Mouse (Mus musculus) thymus, adult 2 months (tissue): ENCODE data around the gene Vps18. TPM values are rescaled to one million over a fixed set of nuclear protein-coding genes. Genes with fewer than 3 reads are reported as not detected.
A peak's percentile ranks its signal among the peaks of the same experiment; 100 is the strongest.

ENCODE experiments used
- DNase-seq: peaks from one replicate; pipeline ENCODE4 v3.0.0; 2021
- H3K27ac ChIP-seq: fragments of 200-500 bp; 2 replicates; pipeline ENCODE4 v1.5.1; 2012; ENCODE audit warnings: low read length, control low read depth; ENCODE audit not compliant: control insufficient read depth, insufficient read depth
- H3K27me3 ChIP-seq: fragments of 200-500 bp; 2 replicates; pipeline ENCODE4 v1.6.1; 2012; ENCODE audit warnings: mild to moderate bottlenecking, low read length, moderate library complexity, mixed read lengths; ENCODE audit not compliant: control insufficient read depth, insufficient read depth
- H3K36me3 ChIP-seq: fragments of 200-500 bp; 2 replicates; pipeline ENCODE4 v1.6.1; 2012; ENCODE audit warnings: mild to moderate bottlenecking, low read length, moderate library complexity; ENCODE audit not compliant: control insufficient read depth, insufficient read depth
- H3K4me1 ChIP-seq: fragments of 200-500 bp; replicated peaks from 2 replicates; pipeline ENCODE4 v1.6.1; 2012; ENCODE audit warnings: low read length; ENCODE audit not compliant: control insufficient read depth, insufficient read depth
- H3K4me3 ChIP-seq: fragments of 200-500 bp; 2 replicates; pipeline ENCODE4 v1.5.1; 2012; ENCODE audit warnings: mild to moderate bottlenecking, low read length, control low read depth, moderate library complexity; ENCODE audit not compliant: control insufficient read depth, insufficient read depth
- CTCF ChIP-seq: fragments of 200-500 bp; IDR thresholded peaks from 2 replicates; pipeline ENCODE4 v1.5.1; 2012; ENCODE audit warnings: mild to moderate bottlenecking, control low read depth, low read length, moderate library complexity, borderline replicate concordance; ENCODE audit not compliant: control insufficient read depth, poor library complexity, insufficient read depth; ENCODE audit errors: extremely low read depth
- POLR2A ChIP-seq: fragments of 200-500 bp; IDR thresholded peaks from 2 replicates; pipeline ENCODE4 v1.6.1; 2012; ENCODE audit warnings: mild to moderate bottlenecking, low read length, control low read depth, moderate library complexity; ENCODE audit not compliant: control insufficient read depth, poor library complexity, insufficient read depth; ENCODE audit errors: extremely low read depth
- WGBS: fragments of 180-500 bp; shearing (Covaris S2); methylation state at CpG from one replicate; pipeline ENCODE4 v1.1.7; 2018; 5-methylcytosine and 5-hydroxymethylcytosine counted together
- polyA plus RNA-seq: library from polyadenylated mRNA; depleted of rRNA; stranded (reverse); fragments of >200 nt; gene quantifications from 2 replicates; pipeline ENCODE4 v1.2.3, GENCODE M21; 2012; rRNA removed

Gene Vps18
- polyA plus RNA-seq, 1 experiment, result 28.4 TPM

GRCm38 (mm10) chr2:119337425-119338265 is 49.1 kb downstream of the Vps18 start:
- WGBS, result 6% methylated on average over 60 of the region's 60 CpGs
- Histone ChIP-seq H3K36me3 (no peaks in the 10 kb centered on the region), H3K27me3 (no peaks in the 10 kb centered on the region), H3K27ac (peak overlapping the region; percentile 32; the same call in 1 of the 2 replicates), H3K4me1 (peaks cover 26% of the 10 kb centered on the region), H3K4me3 (peak overlapping the region; percentile 45)
- TF ChIP-seq CTCF (peak; percentile 99), POLR2A (no peak)
- DNase-seq, result peak; percentile 83

- no peak overlapping the region for H3K27ac ChIP-seq
- H3K27me3 ChIP-seq, result no peaks in the 10 kb centered on the region
- DNase-seq, result no peak
- H3K36me3 ChIP-seq, result no peaks in the 10 kb centered on the region
- 48% methylated on average over 6 of the region's 6 CpGs for WGBS
- no peaks in the 10 kb centered on the region for H3K4me1 ChIP-seq
- TF ChIP-seq POLR2A, result no peak
- no peak for TF ChIP-seq CTCF
- H3K4me3 ChIP-seq, result no peak overlapping the region
These were observed 56.1 kb downstream of the Vps18 start for GRCm38 (mm10) chr2:119344537-119345138.

Other genes with a start within 250 kb of the Vps18 start
- gene Knl1, start 241.6 kb upstream of the Vps18 start, polyA plus RNA-seq, result 3.8 and 4.8 TPM in 2 replicates
- 22.1 and 33.4 TPM in 2 replicates for gene Rad51, start 175.9 kb upstream of the Vps18 start, polyA plus RNA-seq
- gene Rmdn3, start 131.7 kb upstream of the Vps18 start, polyA plus RNA-seq, result 19.3 and 21.6 TPM in 2 replicates
- 12.5 and 16.3 TPM in 2 replicates for gene Gchfr, start 121.0 kb upstream of the Vps18 start, polyA plus RNA-seq
- 0.70 and 1.1 TPM in 2 replicates for gene Gm14137, start 114.2 kb upstream of the Vps18 start, polyA plus RNA-seq
- gene Zfyve19, start 80.1 kb upstream of the Vps18 start, polyA plus RNA-seq, result 56.2 and 60.9 TPM in 2 replicates
- 6.4 and 7.1 TPM in 2 replicates for gene Dnajc17, start 79.9 kb upstream of the Vps18 start, polyA plus RNA-seq
- gene Ppp1r14d, start 58.8 kb upstream of the Vps18 start, polyA plus RNA-seq, result 0.42 and 0.92 TPM in 2 replicates
- gene Spint1, start 51.4 kb upstream of the Vps18 start, polyA plus RNA-seq, result 21.2 and 22.0 TPM in 2 replicates
- 2.6 and 3.5 TPM in 2 replicates for gene Rhov, start 17.5 kb upstream of the Vps18 start, polyA plus RNA-seq
- gene Dll4, start 37.0 kb downstream of the Vps18 start, polyA plus RNA-seq, result 17.6 and 18.9 TPM in 2 replicates
- 1.1 TPM in 2 replicates for gene Chac1, start 62.5 kb downstream of the Vps18 start, polyA plus RNA-seq
- 16.1 and 17.4 TPM in 2 replicates for gene Ino80, start 188.9 kb downstream of the Vps18 start, polyA plus RNA-seq